Mouse (Mus musculus) MEL (cell line): ENCODE results near the gene B3gnt6. TPM values are rescaled to one million over a fixed set of nuclear protein-coding genes. Genes with fewer than 3 reads are reported as not detected.

Experiments used
- DNase-seq: peaks from one replicate; pipeline ENCODE4 v3.0.0; 2011; ENCODE audit warnings: low read depth, low spot score
- H3K27ac ChIP-seq: 2 replicates; pipeline ENCODE4 v1.5.1; 2012; ENCODE audit warnings: low read depth, mild to moderate bottlenecking, control low read depth, low read length, moderate library complexity; ENCODE audit not compliant: control insufficient read depth
- H3K27me3 ChIP-seq, 2 experiments: fragments of 150-350 bp in 1 of 2; sonication (generic) in 1 of 2; 2 replicates each; pipeline ENCODE4 v1.6.1; 2012; ENCODE audit warnings: low read length in 2 of 2, mild to moderate bottlenecking in 2 of 2, improper control_type of control experiment in 1 of 2, moderate library complexity in 1 of 2; ENCODE audit not compliant: insufficient read depth in 2 of 2, control insufficient read depth in 1 of 2
- H3K36me3 ChIP-seq, 2 experiments: 2 replicates each; pipeline ENCODE4 v1.6.1; 2012 to 2014; ENCODE audit warnings: low read length in 2 of 2, improper control_type of control experiment in 1 of 2, inconsistent platforms in 1 of 2, mild to moderate bottlenecking in 1 of 2; ENCODE audit not compliant: insufficient read depth in 2 of 2, control insufficient read depth in 1 of 2
- H3K4me1 ChIP-seq, 2 experiments: fragments of 150-350 bp in 1 of 2; sonication (generic) in 1 of 2; 2 replicates each; pipeline ENCODE4 v1.6.1; 2012; ENCODE audit warnings: low read length in 2 of 2, improper control_type of control experiment in 1 of 2, mild to moderate bottlenecking in 1 of 2; ENCODE audit not compliant: insufficient read depth in 2 of 2, control insufficient read depth in 1 of 2
- H3K4me3 ChIP-seq, 2 experiments: fragments of 150-350 bp in 1 of 2; sonication (generic) in 1 of 2; 2 replicates each; pipeline ENCODE4 v1.5.1; 2012; ENCODE audit warnings: low read depth in 2 of 2, low read length in 2 of 2, mild to moderate bottlenecking in 2 of 2, moderate library complexity in 2 of 2, control low read depth in 1 of 2, improper control_type of control experiment in 1 of 2; ENCODE audit not compliant: control insufficient read depth in 1 of 2, insufficient read depth in 1 of 2
- H3K79me2 ChIP-seq: 2 replicates; pipeline ENCODE4 v1.6.1; 2012; ENCODE audit warnings: mild to moderate bottlenecking, low read length, moderate library complexity; ENCODE audit not compliant: control insufficient read depth, poor library complexity, insufficient read depth
- H3K9ac ChIP-seq: 2 replicates; pipeline ENCODE4 v1.6.1; 2012; ENCODE audit warnings: low read depth, mild to moderate bottlenecking, control low read depth, low read length, moderate library complexity; ENCODE audit not compliant: control insufficient read depth, poor library complexity, severe bottlenecking
- H3K9me3 ChIP-seq: fragments of 150-350 bp; sonication (generic); replicated peaks from 2 replicates; pipeline ENCODE4 v1.6.1; 2012; ENCODE audit warnings: mild to moderate bottlenecking, low read length, improper control_type of control experiment, moderate library complexity; ENCODE audit not compliant: insufficient read depth
- CHD2 ChIP-seq: IDR thresholded peaks from 2 replicates; pipeline ENCODE4 v1.6.1; 2011; ENCODE audit warnings: low read length, improper control_type of control experiment
- ELF1 ChIP-seq: IDR thresholded peaks from 2 replicates; pipeline ENCODE4 v1.6.1; 2014; ENCODE audit warnings: low read depth, mild to moderate bottlenecking, inconsistent platforms, low read length, improper control_type of control experiment, moderate library complexity
- GABPA ChIP-seq: IDR thresholded peaks from 2 replicates; pipeline ENCODE4 v1.6.1; 2012; ENCODE audit warnings: low read depth, mild to moderate bottlenecking, inconsistent platforms, low read length, improper control_type of control experiment, moderate library complexity
- HCFC1 ChIP-seq: IDR thresholded peaks from 2 replicates; pipeline ENCODE4 v1.6.1; 2012; ENCODE audit warnings: low read depth, mild to moderate bottlenecking, inconsistent platforms, low read length, improper control_type of control experiment, moderate library complexity
- MAFK ChIP-seq: IDR thresholded peaks from 2 replicates; pipeline ENCODE4 v1.6.1; 2011; ENCODE audit warnings: low read depth, mild to moderate bottlenecking, low read length, improper control_type of control experiment, borderline replicate concordance
- MAX ChIP-seq: IDR thresholded peaks from 2 replicates; pipeline ENCODE4 v1.6.1; 2011; ENCODE audit warnings: low read length, improper control_type of control experiment
- MEF2A ChIP-seq: IDR thresholded peaks from 2 replicates; pipeline ENCODE4 v1.6.1; 2014; ENCODE audit warnings: low read depth, mild to moderate bottlenecking, inconsistent platforms, low read length, improper control_type of control experiment; ENCODE audit not compliant: poor library complexity, insufficient replicate concordance, severe bottlenecking; ENCODE audit errors: extremely low read depth
- POLR2AphosphoS5 ChIP-seq: IDR thresholded peaks from 2 replicates; pipeline ENCODE4 v1.6.1; 2012; ENCODE audit warnings: low read depth, borderline replicate concordance, mild to moderate bottlenecking, inconsistent platforms, low read length, moderate library complexity, mixed read lengths
- TCF12 ChIP-seq: IDR thresholded peaks from 2 replicates; pipeline ENCODE4 v1.6.1; 2014; ENCODE audit warnings: low read depth, mild to moderate bottlenecking, inconsistent platforms, low read length, improper control_type of control experiment, moderate library complexity
- USF2 ChIP-seq, 2 experiments: IDR thresholded peaks; 2 replicates each; pipeline ENCODE4 v1.6.1; 2011 to 2012; ENCODE audit warnings: improper control_type of control experiment in 2 of 2, low read length in 2 of 2, borderline replicate concordance in 1 of 2, inconsistent platforms in 1 of 2, low read depth in 1 of 2, mild to moderate bottlenecking in 1 of 2; ENCODE audit not compliant: insufficient read depth in 1 of 2
- ZC3H11A ChIP-seq: IDR thresholded peaks from 2 replicates; pipeline ENCODE4 v1.6.1; 2012; ENCODE audit warnings: low read depth, mild to moderate bottlenecking, inconsistent platforms, low read length, improper control_type of control experiment
- ZMIZ1 ChIP-seq: IDR thresholded peaks from 2 replicates; pipeline ENCODE4 v1.6.1; 2012; ENCODE audit warnings: low read depth, mild to moderate bottlenecking, inconsistent platforms, low read length, improper control_type of control experiment, moderate library complexity
- ZNF384 ChIP-seq: IDR thresholded peaks from 2 replicates; pipeline ENCODE4 v1.6.1; 2012; ENCODE audit warnings: low read depth, mild to moderate bottlenecking, inconsistent platforms, low read length, improper control_type of control experiment
- polyA plus RNA-seq, 2 experiments: library from polyadenylated mRNA; stranded (reverse) in 1 of 2; unstranded in 1 of 2; fragments of >175 nt in 1 of 2; fragments of >200 nt in 1 of 2; gene quantifications; 2 replicates each; pipeline versions ENCODE4 v1.2.1 to v1.2.4; 2012; ENCODE audit warnings: low replicate concordance in 2 of 2, low read depth in 1 of 2; ENCODE audit not compliant: insufficient read length in 2 of 2, insufficient read depth in 1 of 2, missing spikeins in 1 of 2
- total RNA-seq: library from RNA; depleted of rRNA; stranded (reverse); fragments of 300-350 nt; gene quantifications from 2 replicates; pipeline ENCODE4 v1.2.3, GENCODE M21; 2012

The B3gnt6 gene
- total and polyA plus RNA-seq, 3 experiments, result 0.08 to 0.12 TPM; not detected in 1

GRCm38 (mm10) chr7:98176322-98177070 lies 22.8 kb downstream of the B3gnt6 start:
- Histone ChIP-seq H3K36me3 (no peaks in the 10 kb centered on the region), H3K9me3 (no peaks in the 10 kb centered on the region), H3K27me3 (no peaks in the 10 kb centered on the region), H3K4me3 (no peak overlapping the region), H3K79me2 (no peaks in the 10 kb centered on the region), H3K4me1 (0 out of 4 replicates have a peak, but pooled peaks cover 2 to 3% of the 10 kb centered on the region in 2 experiments), H3K9ac (no peak overlapping the region), H3K27ac (no peak overlapping the region)
- DNase-seq, result no peak
- TF ChIP-seq CHD2 (no peak), HCFC1 (no peak), ELF1 (no peak), MEF2A (no peak), ZMIZ1 (no peak), GABPA (no peak), ZNF384 (no peak), MAX (no peak), MAFK (no peak)

GRCm38 (mm10) chr7:98174883-98175755 lies 24.2 kb downstream of the B3gnt6 start:
- Histone ChIP-seq H3K4me1 (peaks cover 4 to 15% of the 10 kb centered on the region in 2 experiments; a peak in 3 of 4 replicates), H3K9me3 (no peaks in the 10 kb centered on the region), H3K27ac (no peak overlapping the region), H3K9ac (no peak overlapping the region), H3K4me3 (no peak overlapping the region), H3K36me3 (peaks cover 0 to 4% of the 10 kb centered on the region in 2 experiments; a peak in 2 of 4 replicates), H3K27me3 (no peaks in the 10 kb centered on the region), H3K79me2 (no peaks in the 10 kb centered on the region)
- TF ChIP-seq GABPA (no peak), POLR2AphosphoS5 (no peak), USF2 (IDR thresholded peaks at IDR 0.05; ENCODE audit: borderline replicate concordance in 1 of 2, insufficient read depth in 1 of 2, low read depth in 1 of 2, low read length in 2 of 2) (no peak), MAFK (no peak), ZMIZ1 (no peak), TCF12 (no peak), CHD2 (no peak), ZC3H11A (no peak), MAX (no peak)
- no peak for DNase-seq
